8 mouse cellular contexts compared by ENCODE assay signal in genomic region chr12:89450667-89451298, GRCm38 (mm10).
DNase-seq lines count a peak whose midpoint lies in the region; ATAC-seq and TF ChIP-seq lines count a peak whose summit lies in the region.

No protein-coding gene starts in this region.

- no peak overlapping the region for H3K27ac ChIP-seq in liver, embryonic 11.5 days (ENCODE audit: low read depth, low read length)
- no peak overlapping the region for H3K27ac ChIP-seq in hindbrain, embryonic 14.5 days
- H3K27ac ChIP-seq in neural tube, embryonic 13.5 days (replicated peaks), result no peak overlapping the region

- TF ChIP-seq CTCF in Patski (IDR thresholded peaks at IDR 0.05), result peak; percentile 72

- no peak overlapping the region for H3K9ac ChIP-seq in liver, embryonic 11.5 days (ENCODE audit: low read depth, low read length)
- no peak overlapping the region for H3K9ac ChIP-seq in hindbrain, embryonic 14.5 days
- no peak overlapping the region for H3K9ac ChIP-seq in neural tube, embryonic 13.5 days

- no peaks in the 10 kb centered on the region for H3K9me3 ChIP-seq in liver, embryonic 11.5 days (ENCODE audit: control insufficient read depth, low read length)
- no peaks in the 10 kb centered on the region for H3K9me3 ChIP-seq in hindbrain, embryonic 14.5 days (ENCODE audit: control insufficient read depth, low read length)
- no peaks in the 10 kb centered on the region for H3K9me3 ChIP-seq in neural tube, embryonic 13.5 days

- H3K4me3 ChIP-seq in liver, embryonic 11.5 days (ENCODE audit: low read depth, low read length), result no peak overlapping the region
- no peak overlapping the region for H3K4me3 ChIP-seq in hindbrain, embryonic 14.5 days (replicated peaks; ENCODE audit: low read length)
- H3K4me3 ChIP-seq in neural tube, embryonic 13.5 days, result no peak overlapping the region

- CTCF ChIA-PET in Patski (lab: Charles Lee), result no interaction called here

- no peaks in the 10 kb centered on the region for H3K4me1 ChIP-seq in liver, embryonic 11.5 days (replicated peaks; ENCODE audit: control insufficient read depth, insufficient read depth, low read length)
- H3K4me1 ChIP-seq in hindbrain, embryonic 14.5 days (replicated peaks; ENCODE audit: control insufficient read depth, insufficient read depth, low read length), result no peaks in the 10 kb centered on the region
- no peaks in the 10 kb centered on the region for H3K4me1 ChIP-seq in neural tube, embryonic 13.5 days (replicated peaks)

- intact Hi-C loops in left cerebral cortex, postnatal 14 days (cut with DNase I), result no loop called here

- DNase-seq in liver (peak; percentile 7), Patski (ENCODE audit: low read depth, low spot score) (no peak), MN1 (ENCODE audit: low spot score) (no peak)
- no peak for DNase-seq in liver, embryonic 11.5 days (ENCODE audit: low spot score)
- DNase-seq in embryo, embryonic 11 days, result peak; percentile 72
- peak; percentile 79 for DNase-seq in hindbrain, embryonic 14.5 days (ENCODE audit: low spot score)
- peak; percentile 73 to 76 for DNase-seq in left cerebral cortex, postnatal 14 days (ENCODE audit: low spot score in 2 of 2)

- 6% methylated on average over 2 of the region's 2 CpGs for WGBS in liver, embryonic 11.5 days
- 4% methylated on average over 2 of the region's 2 CpGs for WGBS in hindbrain, embryonic 14.5 days
- 2% methylated on average over 2 of the region's 2 CpGs for WGBS in neural tube, embryonic 13.5 days

- in situ Hi-C loops in Patski (cut with MboI; ENCODE audit: low pct_unique_long_range_greater_than_20kb), result no loop called here

- ATAC-seq in liver, embryonic 11.5 days (replicated peaks; ENCODE audit: low FRiP score), result no peak
- peak; percentile 47 for ATAC-seq in Patski
- ATAC-seq in hindbrain, embryonic 14.5 days (ENCODE audit: low FRiP score), result peak; percentile 73; the same call in 1 of the 2 replicates
- ATAC-seq in neural tube, embryonic 13.5 days (ENCODE audit: low read depth), result peak; percentile 50; the same call in 1 of the 2 replicates

- no peak overlapping the region for H3K4me2 ChIP-seq in liver, embryonic 11.5 days
- H3K4me2 ChIP-seq in hindbrain, embryonic 14.5 days (replicated peaks), result no peak overlapping the region
- H3K4me2 ChIP-seq in neural tube, embryonic 13.5 days, result no peak overlapping the region

- POLR2A ChIA-PET in Patski (lab: Charles Lee), result no interaction called here

- H3K36me3 ChIP-seq in liver, embryonic 11.5 days (ENCODE audit: control insufficient read depth, insufficient read depth, low read length), result no peaks in the 10 kb centered on the region
- H3K36me3 ChIP-seq in hindbrain, embryonic 14.5 days (replicated peaks; ENCODE audit: control insufficient read depth, insufficient read depth), result no peaks in the 10 kb centered on the region
- H3K36me3 ChIP-seq in neural tube, embryonic 13.5 days, result no peaks in the 10 kb centered on the region

- no peaks in the 10 kb centered on the region for H3K27me3 ChIP-seq in liver, embryonic 11.5 days (replicated peaks; ENCODE audit: control insufficient read depth, insufficient read depth, low read length)
- H3K27me3 ChIP-seq in Patski, result no peaks in the 10 kb centered on the region
- no peaks in the 10 kb centered on the region for H3K27me3 ChIP-seq in hindbrain, embryonic 14.5 days (ENCODE audit: control insufficient read depth, insufficient read depth, low read length)
- no peaks in the 10 kb centered on the region for H3K27me3 ChIP-seq in neural tube, embryonic 13.5 days

Comparison
In these comparisons a context has a peak if more than half of its experiments do, and no peak if none do; other contexts are left out.
1. DNase-seq: peak in liver (single experiment), embryo, embryonic 11 days (single experiment), hindbrain, embryonic 14.5 days (single experiment) and left cerebral cortex, postnatal 14 days (2 of 2); none in liver, embryonic 11.5 days (single experiment), Patski (single experiment) and MN1 (single experiment).